Mouse (Mus musculus) limb, embryonic 14.5 days (tissue): Measurements from ENCODE around the gene Cdk6. TPM values are rescaled to one million over a fixed set of nuclear protein-coding genes. Genes with fewer than 3 reads are reported as not detected.

ENCODE experiments used
- ATAC-seq: fragments of 200-750 bp; cut with Nextera tagmentation; 2 replicates; pipeline ENCODE4 v1.8.0; 2017; ENCODE audit warnings: low read depth, moderate number of reproducible peaks, moderate TSS enrichment; ENCODE audit not compliant: low FRiP score
- DNase-seq: peaks from one replicate; pipeline ENCODE4 v3.0.0-alpha.2; 2015; ENCODE audit warnings: low spot score
- H3K27ac ChIP-seq: fragments of 300-500 bp; sonication (generic); replicated peaks from 2 replicates; pipeline ENCODE4 v1.5.1; 2014; ENCODE audit warnings: low read depth, mild to moderate bottlenecking, low read length, moderate library complexity, mixed read lengths
- H3K27me3 ChIP-seq: fragments of 300-500 bp; sonication (generic); 2 replicates; pipeline ENCODE4 v1.6.1; 2014; ENCODE audit warnings: low read length, mixed read lengths; ENCODE audit not compliant: control insufficient read depth, insufficient read depth
- H3K36me3 ChIP-seq: fragments of 300-500 bp; sonication (generic); 2 replicates; pipeline ENCODE4 v1.6.1; 2014; ENCODE audit warnings: mild to moderate bottlenecking, low read length, moderate library complexity, mixed read lengths; ENCODE audit not compliant: control insufficient read depth, insufficient read depth
- H3K4me1 ChIP-seq: fragments of 300-500 bp; sonication (generic); 2 replicates; pipeline ENCODE4 v1.6.1; 2014; ENCODE audit warnings: antibody characterized with exemption, low read length, mixed read lengths; ENCODE audit not compliant: control insufficient read depth, insufficient read depth
- H3K4me2 ChIP-seq: fragments of 300-500 bp; sonication (generic); replicated peaks from 2 replicates; pipeline ENCODE4 v1.6.1; 2014; ENCODE audit warnings: low read depth, mild to moderate bottlenecking, low read length, moderate library complexity; ENCODE audit not compliant: severe bottlenecking
- H3K4me3 ChIP-seq: fragments of 300-500 bp; sonication (generic); replicated peaks from 2 replicates; pipeline ENCODE4 v1.5.1; 2014; ENCODE audit warnings: low read length
- H3K9ac ChIP-seq: fragments of 300-500 bp; sonication (generic); 2 replicates; pipeline ENCODE4 v1.6.1; 2014; ENCODE audit warnings: mild to moderate bottlenecking, low read depth, low read length, moderate library complexity; ENCODE audit not compliant: severe bottlenecking
- H3K9me3 ChIP-seq: fragments of 300-500 bp; sonication (generic); 2 replicates; pipeline ENCODE4 v1.6.1; 2016; ENCODE audit warnings: low read length; ENCODE audit not compliant: control insufficient read depth
- POLR2A ChIP-seq: fragments of 200-500 bp; IDR thresholded peaks from 2 replicates; pipeline ENCODE4 v1.8.0; 2012; ENCODE audit warnings: inconsistent platforms, mild to moderate bottlenecking, moderate library complexity, borderline replicate concordance; ENCODE audit not compliant: insufficient read depth, insufficient read length; ENCODE audit errors: extremely low read depth
- WGBS: fragments of 180-500 bp; shearing (Covaris S2); extraction: QIAGEN DNeasy Blood & Tissue Kit; methylation state at CpG from one replicate; pipeline ENCODE4 v1.1.7; 2014; 5-methylcytosine and 5-hydroxymethylcytosine counted together
- polyA plus RNA-seq, 2 experiments: library from polyadenylated mRNA; depleted of rRNA in 1 of 2; stranded (reverse) in 1 of 2; unstranded in 1 of 2; fragments of >200 nt; fragmentation: Nextera tagmentation in 1 of 2; extraction: Ambion mirVana in 1 of 2; gene quantifications; 2 replicates each; pipeline versions ENCODE4 v1.2.1 to v1.2.3; 2012 to 2014

Cdk6 gene
- polyA plus RNA-seq, 2 experiments, result 11.3 to 23.8 TPM

GRCm38 (mm10) chr5:3374763-3375162 lies 33.5 kb downstream of the Cdk6 start:
- peaks cover 17% of the 10 kb centered on the region for H3K4me1 ChIP-seq
- ATAC-seq, result no peak
- no peak for TF ChIP-seq POLR2A
- no peaks in the 10 kb centered on the region for H3K9me3 ChIP-seq
- H3K4me3 ChIP-seq, result no peak overlapping the region
- H3K9ac ChIP-seq, result no peak overlapping the region
- no peak for DNase-seq
- H3K27me3 ChIP-seq, result no peaks in the 10 kb centered on the region
- H3K4me2 ChIP-seq, result no peak overlapping the region
- no peak overlapping the region for H3K27ac ChIP-seq
- WGBS, result 76% methylated on average over 10 of the region's 10 CpGs
- H3K36me3 ChIP-seq, result no peaks in the 10 kb centered on the region

GRCm38 (mm10) chr5:3376167-3376566 lies 34.9 kb downstream of the Cdk6 start:
- no peak overlapping the region for H3K27ac ChIP-seq
- no peaks in the 10 kb centered on the region for H3K36me3 ChIP-seq
- 88% methylated on average over 2 of the region's 2 CpGs for WGBS
- ATAC-seq, result no peak
- peaks cover 17% of the 10 kb centered on the region for H3K4me1 ChIP-seq
- TF ChIP-seq POLR2A, result no peak
- DNase-seq, result no peak
- H3K27me3 ChIP-seq, result no peaks in the 10 kb centered on the region
- no peak overlapping the region for H3K4me2 ChIP-seq
- no peak overlapping the region for H3K4me3 ChIP-seq
- H3K9ac ChIP-seq, result no peak overlapping the region
- no peaks in the 10 kb centered on the region for H3K9me3 ChIP-seq

GRCm38 (mm10) chr5:3379252-3379651 lies 38.0 kb downstream of the Cdk6 start:
- Histone ChIP-seq H3K4me1 (peaks cover 9% of the 10 kb centered on the region), H3K27me3 (no peaks in the 10 kb centered on the region), H3K27ac (no peak overlapping the region), H3K9me3 (no peaks in the 10 kb centered on the region), H3K4me2 (no peak overlapping the region), H3K4me3 (no peak overlapping the region), H3K9ac (no peak overlapping the region), H3K36me3 (no peaks in the 10 kb centered on the region)
- no peak for TF ChIP-seq POLR2A
- WGBS, result 68% methylated on average over 4 of the region's 4 CpGs
- no peak for ATAC-seq
- no peak for DNase-seq

- Histone ChIP-seq H3K9me3 (no peaks in the 10 kb centered on the region), H3K4me1 (peaks cover 4% of the 10 kb centered on the region; the same call in 1 of the 2 replicates), H3K4me3 (no peak overlapping the region), H3K4me2 (no peak overlapping the region), H3K36me3 (no peaks in the 10 kb centered on the region), H3K27ac (no peak overlapping the region), H3K27me3 (no peaks in the 10 kb centered on the region), H3K9ac (no peak overlapping the region)
- DNase-seq (no peak), ATAC-seq (no peak)
- 65% methylated on average over 9 of the region's 9 CpGs for WGBS
- TF ChIP-seq POLR2A, result no peak
Measured at GRCm38 (mm10) chr5:3380692-3381233, 39.5 kb downstream of the Cdk6 start.

GRCm38 (mm10) chr5:3381795-3382194 lies 40.5 kb downstream of the Cdk6 start:
- Histone ChIP-seq H3K27me3 (no peaks in the 10 kb centered on the region), H3K9ac (no peak overlapping the region), H3K27ac (no peak overlapping the region), H3K36me3 (no peaks in the 10 kb centered on the region), H3K9me3 (no peaks in the 10 kb centered on the region), H3K4me2 (no peak overlapping the region), H3K4me3 (no peak overlapping the region), H3K4me1 (peaks cover 9% of the 10 kb centered on the region; the same call in 1 of the 2 replicates)
- DNase-seq, result no peak
- no peak for TF ChIP-seq POLR2A
- WGBS, result 85% methylated on average over 8 of the region's 8 CpGs
- no peak for ATAC-seq
